Comparison of ENCODE assay signal across 8 mouse cellular contexts in the genomic region with DNA sequence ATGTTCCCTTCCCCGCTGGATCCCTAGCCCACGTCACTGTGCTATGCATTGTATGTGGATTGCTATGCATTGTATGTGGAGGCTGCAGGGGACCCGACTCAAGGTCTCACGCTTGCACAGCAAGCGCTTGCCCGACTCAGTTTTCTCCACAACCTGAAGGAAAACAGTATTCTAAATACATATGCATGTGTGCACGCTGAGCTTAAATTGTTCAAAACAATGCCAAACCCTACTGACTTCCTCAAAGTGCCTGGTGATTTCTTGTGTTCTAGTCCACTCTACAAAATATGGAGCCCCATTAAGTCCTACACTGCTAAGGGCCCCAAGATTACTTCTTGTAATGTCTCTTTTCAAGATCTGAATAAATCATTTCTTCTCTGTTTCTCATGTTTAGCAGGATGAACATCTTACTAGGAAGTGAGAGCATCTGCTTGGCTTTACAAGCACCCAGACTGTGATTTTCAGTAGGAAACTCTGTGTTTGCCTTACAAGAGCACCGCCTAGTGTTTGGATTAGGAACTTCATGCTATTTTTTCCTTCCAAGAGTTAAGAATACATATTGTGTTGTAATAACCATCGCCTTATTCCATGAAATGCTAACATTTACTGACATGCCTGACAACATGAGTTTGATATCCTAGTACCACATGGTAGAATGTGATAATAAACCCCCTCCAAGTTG.
DNase-seq lines count a peak whose midpoint lies in the region; ATAC-seq lines count a peak whose summit lies in the region.

No protein-coding gene starts in this region.

- intact Hi-C loops in gastrocnemius, postnatal 14 days (cut with DNase I; ENCODE audit: low total_unique reads): no loop called here

- H3K36me3 ChIP-seq in forebrain, embryonic 16.5 days (ENCODE audit: control insufficient read depth, insufficient read depth): no peaks in the 10 kb centered on the region
- no peaks in the 10 kb centered on the region for H3K36me3 ChIP-seq in neural tube, embryonic 15.5 days

- WGBS in forebrain, embryonic 16.5 days: 58% methylated on average over 9 of the region's 9 CpGs
- 66% methylated on average over 9 of the region's 9 CpGs for WGBS in neural tube, embryonic 15.5 days

- peaks cover 3% of the 10 kb centered on the region; the same call in 1 of the 2 replicates for H3K4me1 ChIP-seq in forebrain, embryonic 16.5 days (replicated peaks; ENCODE audit: control insufficient read depth, insufficient read depth, low read length)
- H3K4me1 ChIP-seq in neural tube, embryonic 15.5 days: peaks cover 13% of the 10 kb centered on the region

- DNase-seq in gastrocnemius, adult 18-20 months (ENCODE audit: low spot score): peak; percentile 18
- no peak for DNase-seq in gastrocnemius, postnatal 14 days
- peak; percentile 13 for DNase-seq in thymus, postnatal 14 days
- DNase-seq in thymus, adult 18-20 months: no peak
- peak; percentile 4 to 85 for DNase-seq in layer of hippocampus, adult 18-20 months (ENCODE audit: low spot score in 2 of 2)
- no peak for DNase-seq in urinary bladder, postnatal 4 days (ENCODE audit: low spot score in 2 of 2)

- no peaks in the 10 kb centered on the region for H3K9me3 ChIP-seq in forebrain, embryonic 16.5 days (ENCODE audit: control insufficient read depth, low read length)
- H3K9me3 ChIP-seq in neural tube, embryonic 15.5 days (replicated peaks): no peaks in the 10 kb centered on the region

- 0 out of 2 replicates have a peak overlapping the region, but pooled peaks have one; percentile 6 for H3K9ac ChIP-seq in forebrain, embryonic 16.5 days (replicated peaks; ENCODE audit: low read depth, low read length)
- no peak overlapping the region for H3K9ac ChIP-seq in neural tube, embryonic 15.5 days (replicated peaks)

- no peak overlapping the region for H3K27ac ChIP-seq in forebrain, embryonic 16.5 days (ENCODE audit: low read length)
- no peak overlapping the region for H3K27ac ChIP-seq in neural tube, embryonic 15.5 days (replicated peaks)

- no peaks in the 10 kb centered on the region for H3K27me3 ChIP-seq in forebrain, embryonic 16.5 days (replicated peaks; ENCODE audit: control insufficient read depth, insufficient read depth, low read length)
- no peaks in the 10 kb centered on the region for H3K27me3 ChIP-seq in neural tube, embryonic 15.5 days (replicated peaks)

- peak overlapping the region; percentile 16; the same call in 1 of the 2 replicates for H3K4me3 ChIP-seq in forebrain, embryonic 16.5 days (replicated peaks; ENCODE audit: low read length)
- H3K4me3 ChIP-seq in neural tube, embryonic 15.5 days (replicated peaks): 0 out of 2 replicates have a peak overlapping the region, but pooled peaks have one; percentile 0

- peak overlapping the region; percentile 33; the same call in 1 of the 2 replicates for H3K4me2 ChIP-seq in forebrain, embryonic 16.5 days (ENCODE audit: low read length)
- H3K4me2 ChIP-seq in neural tube, embryonic 15.5 days: peak overlapping the region; percentile 29

- ATAC-seq in forebrain, embryonic 16.5 days: peak; percentile 77
- ATAC-seq in neural tube, embryonic 15.5 days (ENCODE audit: low FRiP score): no peak

Comparison
In these comparisons a context has a peak if more than half of its experiments do, and no peak if none do; other contexts are left out.
1. DNase-seq: peak in gastrocnemius, adult 18-20 months (single experiment), thymus, postnatal 14 days (single experiment) and layer of hippocampus, adult 18-20 months (2 of 2); none in gastrocnemius, postnatal 14 days (single experiment), thymus, adult 18-20 months (0 of 2) and urinary bladder, postnatal 4 days (0 of 2).